Mouse (Mus musculus) cerebellum, adult 2 months (tissue): Measurements from ENCODE around the gene Adamtsl3.

ENCODE experiments used
- CTCF ChIP-seq: fragments of 200-500 bp; IDR thresholded peaks from 2 replicates; pipeline ENCODE4 v1.5.1; 2011; ENCODE audit warnings: low read depth, mild to moderate bottlenecking, control low read depth, low read length, moderate library complexity, borderline replicate concordance; ENCODE audit not compliant: insufficient read depth
- POLR2A ChIP-seq: fragments of 200-500 bp; IDR thresholded peaks from 2 replicates; pipeline ENCODE4 v1.6.1; 2011; ENCODE audit warnings: low read length, control low read depth, borderline replicate concordance; ENCODE audit not compliant: insufficient read depth

- no peak for TF ChIP-seq POLR2A
- TF ChIP-seq CTCF: no peak
Measured at GRCm38 (mm10) chr7:82387121-82387520, 51.6 kb downstream of the Adamtsl3 start.
